Mouse (Mus musculus) thymus, adult 2 months (tissue): ENCODE measurements around the gene Mad1l1.

Experiments
- CTCF ChIP-seq: fragments of 200-500 bp; IDR thresholded peaks from 2 replicates; pipeline ENCODE4 v1.5.1; 2012; ENCODE audit warnings: mild to moderate bottlenecking, control low read depth, low read length, moderate library complexity, borderline replicate concordance; ENCODE audit not compliant: control insufficient read depth, poor library complexity, insufficient read depth; ENCODE audit errors: extremely low read depth
- POLR2A ChIP-seq: fragments of 200-500 bp; IDR thresholded peaks from 2 replicates; pipeline ENCODE4 v1.6.1; 2012; ENCODE audit warnings: mild to moderate bottlenecking, low read length, control low read depth, moderate library complexity; ENCODE audit not compliant: control insufficient read depth, poor library complexity, insufficient read depth; ENCODE audit errors: extremely low read depth

- TF ChIP-seq POLR2A, result no peak
- TF ChIP-seq CTCF, result no peak
Observed at GRCm38 (mm10) chr5:140280205-140280604, 41.1 kb downstream of the Mad1l1 start.
